Mouse (Mus musculus): ENCODE data around the gene Pi4k2a.

DNA sequence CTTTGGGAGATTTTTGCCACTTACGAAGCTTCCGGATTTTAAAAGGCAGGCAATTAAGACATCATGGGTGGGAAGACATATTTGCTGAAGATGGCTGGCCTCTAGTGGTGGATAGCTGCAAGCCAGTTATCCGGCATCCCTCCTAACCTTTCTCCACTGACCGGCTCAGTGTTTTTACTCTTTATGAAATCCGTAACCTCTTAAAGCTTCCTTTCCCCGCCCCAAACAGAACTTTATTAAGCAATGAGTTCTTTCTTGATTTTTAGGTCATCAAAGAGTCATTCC lies 21.1 kb upstream of the Pi4k2a start:
- TF ChIP-seq CTCF (IDR thresholded peaks at IDR 0.05; ENCODE audit: control insufficient read depth, insufficient read depth, insufficient read length) = peak; percentile 24
- TF ChIP-seq CEBPB (IDR thresholded peaks at IDR 0.05; ENCODE audit: low read depth) = no peak
- no peak for TF ChIP-seq MAX (IDR thresholded peaks at IDR 0.05)
- no peak for TF ChIP-seq MYOD1 (IDR thresholded peaks at IDR 0.05; ENCODE audit: control insufficient read depth, insufficient read length, low read depth)
- no peak for TF ChIP-seq FOSL1 (IDR thresholded peaks at IDR 0.05; ENCODE audit: insufficient read depth, low read length, poor library complexity, severe bottlenecking)
- no peak for TF ChIP-seq MYOG (IDR thresholded peaks at IDR 0.05; ENCODE audit: control insufficient read depth, extremely low read depth, insufficient read length)
- no peak for TF ChIP-seq USF1 (IDR thresholded peaks at IDR 0.05; ENCODE audit: low read depth)
